Mouse (Mus musculus) embryo, embryonic 11 days (tissue): Measurements from ENCODE around the gene Khk.

ENCODE experiments used
- DNase-seq: peaks from one replicate; pipeline ENCODE4 v3.0.0-alpha.2; 2015

Khk gene

GRCm38 (mm10) chr5:30914101-30914635 lies 7.1 kb upstream of the Khk start:
- DNase-seq: peak; percentile 14

DNA sequence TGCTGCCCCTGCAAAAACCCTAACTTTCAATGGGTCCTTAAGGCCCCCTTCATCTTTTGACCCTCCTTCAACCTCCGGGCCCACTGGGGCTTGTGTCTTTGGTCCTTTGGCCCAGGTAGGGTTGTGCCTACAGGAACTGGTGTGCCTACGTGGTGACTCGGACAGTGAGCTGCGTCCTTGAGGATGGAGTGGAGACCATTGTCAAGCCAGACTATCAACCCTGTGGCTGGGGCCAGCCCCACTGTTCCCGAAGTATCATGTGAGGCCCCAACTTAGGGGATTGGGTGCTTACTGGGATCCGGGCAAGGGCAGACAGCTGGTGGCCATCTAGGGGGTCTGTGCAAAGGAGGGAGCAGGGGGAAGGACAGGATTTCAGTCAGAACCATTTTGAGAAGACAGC lies 6.4 kb upstream of the Khk start:
- no peak for DNase-seq

- DNase-seq: no peak
Observed at GRCm38 (mm10) chr5:30915456-30915855, 5.8 kb upstream of the Khk start.

DNA sequence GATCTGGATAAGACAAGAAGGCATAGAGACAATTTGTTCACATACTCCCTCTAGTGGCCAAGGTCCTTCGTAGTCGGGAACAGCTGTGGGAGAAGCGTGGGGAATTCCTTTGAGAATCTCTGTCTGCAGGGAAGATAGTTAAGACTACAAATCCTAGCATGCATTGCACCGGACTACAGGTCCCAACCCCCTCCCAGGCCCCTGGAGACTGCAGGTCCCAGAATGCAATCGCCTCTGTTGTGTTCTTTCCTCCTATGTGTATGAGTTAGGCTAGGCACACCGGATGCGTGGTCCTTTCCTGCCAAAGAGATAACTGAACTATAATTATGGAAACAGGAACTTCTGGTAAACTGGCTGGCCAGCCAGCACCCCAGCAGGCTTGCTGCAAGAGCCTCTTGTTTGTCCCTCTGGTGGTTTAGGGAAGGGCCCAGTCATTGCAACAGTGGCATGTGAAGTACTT lies 5.2 kb upstream of the Khk start:
- DNase-seq: peak; percentile 95

- no peak for DNase-seq
Observed at GRCm38 (mm10) chr5:30916841-30917240, 4.4 kb upstream of the Khk start.

DNA sequence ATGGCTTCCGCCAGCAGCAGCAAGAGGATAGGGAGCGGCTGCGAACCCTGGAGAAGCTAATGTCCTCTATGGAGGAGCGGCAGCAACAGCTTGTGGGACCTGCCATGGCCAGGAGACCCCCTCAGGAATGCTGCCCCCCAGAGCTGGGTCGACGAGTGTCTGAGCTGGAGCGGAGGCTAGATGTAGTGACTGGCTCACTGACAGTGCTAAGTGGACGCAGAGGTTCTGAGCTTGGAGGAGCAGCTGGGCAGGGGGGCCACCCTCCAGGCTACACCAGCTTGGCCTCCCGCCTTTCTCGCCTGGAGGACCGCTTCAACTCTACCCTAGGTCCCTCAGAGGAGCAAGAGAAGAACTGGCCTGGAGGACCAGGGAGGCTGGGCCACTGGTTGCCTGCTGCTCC lies 3.9 kb upstream of the Khk start:
- no peak for DNase-seq

DNA sequence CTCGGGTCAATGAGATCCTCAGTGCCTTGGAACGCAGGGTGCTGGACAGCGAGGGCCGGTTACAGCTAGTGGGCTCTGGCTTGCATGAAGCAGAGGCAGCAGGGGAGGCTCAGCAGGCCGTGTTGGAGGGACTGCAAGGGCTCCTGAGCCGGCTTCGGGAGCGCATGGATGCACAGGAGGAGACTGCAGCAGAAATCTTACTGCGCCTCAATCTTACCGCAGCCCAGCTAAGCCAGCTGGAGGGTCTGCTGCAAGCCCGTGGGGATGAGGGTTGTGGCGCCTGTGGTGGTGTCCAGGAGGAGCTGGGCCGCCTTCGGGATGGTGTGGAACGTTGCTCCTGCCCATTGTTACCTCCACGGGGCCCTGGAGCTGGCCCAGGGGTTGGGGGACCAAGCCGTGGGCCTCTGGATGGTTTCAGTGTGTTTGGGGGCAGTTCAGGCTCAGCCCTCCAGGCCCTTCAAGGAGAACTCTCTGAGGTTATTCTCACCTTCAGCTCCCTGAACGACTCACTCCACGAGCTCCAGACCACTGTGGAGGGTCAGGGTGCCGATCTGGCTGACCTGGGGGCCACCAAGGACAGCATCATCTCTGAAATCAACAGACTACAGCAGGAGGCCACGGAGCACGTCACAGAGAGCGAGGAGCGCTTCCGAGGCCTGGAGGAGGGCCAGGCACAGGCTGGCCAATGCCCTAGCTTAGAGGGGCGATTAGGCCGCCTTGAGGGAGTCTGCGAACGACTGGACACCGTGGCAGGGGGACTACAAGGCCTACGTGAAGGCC lies 3.1 kb upstream of the Khk start:
- no peak for DNase-seq

DNA sequence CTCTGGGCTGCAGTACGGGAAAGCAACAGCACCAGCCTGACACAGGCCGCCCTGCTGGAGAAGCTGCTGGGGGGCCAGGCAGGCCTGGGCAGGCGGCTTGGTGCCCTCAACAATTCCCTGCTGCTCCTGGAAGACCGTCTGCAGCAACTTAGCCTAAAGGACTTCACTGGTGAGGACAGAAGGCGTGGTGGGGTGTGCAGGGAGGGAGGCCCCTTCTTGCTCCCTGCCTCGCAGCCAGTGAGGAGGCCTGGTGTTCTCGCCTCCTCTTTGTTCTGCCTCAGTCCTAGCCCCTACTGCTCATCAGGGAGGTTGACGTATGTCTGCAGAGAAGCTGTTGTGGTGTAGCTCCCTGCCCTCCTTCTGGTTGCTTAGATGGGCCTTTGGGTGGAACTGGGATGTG lies 2.5 kb upstream of the Khk start:
- no peak for DNase-seq

GRCm38 (mm10) chr5:30919831-30920614 lies 1.2 kb upstream of the Khk start:
- no peak for DNase-seq

GRCm38 (mm10) chr5:30920621-30921020 lies 610 bp upstream of the Khk start:
- peak; percentile 10 for DNase-seq

DNA sequence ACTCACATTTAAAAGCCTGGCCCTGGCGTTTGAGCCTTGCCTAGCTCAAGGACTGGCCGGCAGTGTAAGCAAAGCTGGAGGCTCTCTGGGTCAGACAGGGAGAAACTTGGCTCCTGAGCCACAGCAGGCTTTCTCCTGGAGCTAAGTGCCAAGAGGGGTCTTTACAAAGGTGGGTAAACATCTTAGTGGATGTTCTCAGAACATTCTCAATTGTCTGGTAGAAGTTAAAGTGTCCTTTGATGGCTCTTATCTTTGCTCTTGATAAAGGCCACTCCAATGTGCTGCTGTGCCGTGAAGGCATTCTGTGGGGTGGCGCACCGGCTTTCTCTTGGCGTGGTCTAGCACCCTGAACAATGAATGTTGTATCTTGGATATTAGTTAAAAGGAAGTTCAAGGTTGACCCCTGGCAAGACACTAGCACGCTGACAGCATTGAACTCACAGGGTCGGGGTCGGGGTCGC lies 1.4 kb downstream of the Khk start:
- DNase-seq: no peak

GRCm38 (mm10) chr5:30923119-30923518 lies 1.9 kb downstream of the Khk start:
- DNase-seq: no peak

DNA sequence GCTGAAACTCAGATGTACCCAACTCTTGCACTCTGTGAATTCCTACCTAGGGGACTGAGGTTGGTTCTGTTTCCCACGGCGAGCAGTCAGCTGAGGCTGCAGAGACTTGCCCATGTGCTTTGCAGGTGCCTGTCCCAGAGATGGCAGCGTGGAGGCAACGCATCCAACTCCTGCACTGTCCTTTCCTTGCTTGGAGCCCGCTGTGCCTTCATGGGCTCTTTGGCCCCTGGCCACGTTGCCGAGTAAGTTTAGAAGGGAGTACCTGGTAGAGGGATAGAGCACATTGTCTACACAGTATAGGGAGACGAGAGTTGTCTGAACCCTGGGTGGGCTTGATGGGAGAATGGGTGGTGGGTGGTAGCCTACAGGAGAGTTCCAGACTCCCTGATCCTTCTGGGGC lies 3.4 kb downstream of the Khk start:
- DNase-seq: no peak

- DNase-seq: no peak
Observed at GRCm38 (mm10) chr5:30925217-30925616, 4.0 kb downstream of the Khk start.

DNA sequence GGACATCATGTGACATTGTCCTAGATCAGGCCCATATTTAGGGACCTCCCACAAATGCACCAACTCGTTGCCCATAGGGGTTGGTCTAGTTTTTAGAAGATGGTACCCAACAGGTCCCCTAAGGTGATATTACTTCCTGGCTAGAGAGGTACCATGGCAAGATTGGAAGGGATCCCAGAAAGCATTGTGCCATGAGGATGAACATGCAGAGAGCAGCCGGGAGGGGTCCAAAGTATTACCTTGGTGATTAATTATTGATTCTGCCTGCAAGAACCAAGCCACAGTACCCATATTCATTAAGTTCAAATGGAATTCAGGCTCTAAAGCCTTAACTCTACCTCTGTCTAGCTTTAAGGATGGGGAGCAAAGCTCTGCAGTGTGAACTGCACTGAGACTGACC lies 4.8 kb downstream of the Khk start:
- DNase-seq: no peak

DNA sequence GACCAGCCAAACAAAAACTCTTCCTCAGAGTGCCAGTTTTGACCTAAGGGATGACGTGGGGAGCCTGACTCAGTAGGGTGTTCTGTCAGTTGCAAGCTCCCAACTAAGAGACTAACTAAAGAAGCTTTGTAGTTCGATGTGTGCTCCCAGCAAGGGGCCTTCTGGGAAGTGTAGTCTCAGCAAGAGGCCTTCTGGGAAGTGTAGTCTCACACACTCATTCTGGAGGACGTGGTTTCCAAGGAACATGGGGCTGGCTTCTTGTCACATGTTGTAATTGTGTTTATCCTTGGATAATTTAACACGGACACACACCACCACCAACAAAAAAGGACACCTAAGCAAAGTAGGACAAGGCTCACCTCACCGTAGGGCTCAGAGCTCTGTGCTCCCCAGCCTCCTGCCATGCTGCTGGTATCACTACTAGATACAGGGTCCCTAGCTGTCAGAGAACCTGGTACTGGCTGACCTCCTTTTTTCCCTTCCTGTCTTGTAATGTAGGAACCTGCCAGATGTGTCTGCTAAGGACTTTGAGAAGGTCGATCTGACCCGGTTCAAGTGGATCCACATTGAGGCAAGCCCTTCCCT lies 6.8 kb downstream of the Khk start:
- DNase-seq: peak; percentile 52

GRCm38 (mm10) chr5:30930121-30930520 lies 8.9 kb downstream of the Khk start:
- DNase-seq: peak; percentile 79

- no peak for DNase-seq
Observed at GRCm38 (mm10) chr5:30930846-30931245, 9.6 kb downstream of the Khk start.

GRCm38 (mm10) chr5:30931378-30931777 lies 10.1 kb downstream of the Khk start:
- DNase-seq: no peak

GRCm38 (mm10) chr5:30933705-30934104 lies 12.5 kb downstream of the Khk start:
- no peak for DNase-seq

DNA sequence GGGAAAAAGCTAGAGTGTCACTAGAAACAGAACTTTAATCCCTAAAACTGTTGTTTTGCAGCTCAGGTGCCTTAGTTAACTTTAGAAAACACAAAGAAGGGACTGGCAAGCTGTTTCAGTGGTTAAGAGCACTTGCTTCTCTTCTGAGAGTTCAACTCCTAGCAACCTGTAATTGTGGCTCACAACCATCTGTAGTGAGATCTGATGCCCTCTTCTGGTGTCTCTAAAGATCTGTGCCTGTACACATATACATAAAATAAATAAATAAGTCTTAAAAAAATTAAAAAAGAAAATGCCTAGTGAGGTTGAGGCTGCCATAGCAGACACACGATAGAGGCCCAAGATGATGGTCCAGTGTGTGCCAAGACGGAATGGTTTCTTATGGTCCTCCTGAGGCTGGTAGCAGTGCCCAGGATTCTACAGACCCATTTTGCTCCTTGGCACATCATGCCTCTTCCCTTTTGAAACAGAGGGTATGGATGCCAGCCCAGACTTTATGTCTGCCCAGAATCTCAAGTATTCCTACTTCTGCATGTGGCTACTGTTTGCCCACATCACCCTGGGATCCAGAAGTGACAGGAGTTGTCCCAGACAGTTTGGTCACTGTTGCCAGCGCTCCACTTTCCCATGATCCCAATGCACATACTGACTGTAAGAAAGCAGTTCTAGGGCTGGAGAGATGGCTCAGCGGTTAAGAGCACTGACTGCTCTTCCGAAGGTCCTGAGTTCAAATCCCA lies 13.7 kb downstream of the Khk start:
- no peak for DNase-seq

- peak; percentile 20 for DNase-seq
Observed at GRCm38 (mm10) chr5:30943004-30943403, 21.8 kb downstream of the Khk start.

DNA sequence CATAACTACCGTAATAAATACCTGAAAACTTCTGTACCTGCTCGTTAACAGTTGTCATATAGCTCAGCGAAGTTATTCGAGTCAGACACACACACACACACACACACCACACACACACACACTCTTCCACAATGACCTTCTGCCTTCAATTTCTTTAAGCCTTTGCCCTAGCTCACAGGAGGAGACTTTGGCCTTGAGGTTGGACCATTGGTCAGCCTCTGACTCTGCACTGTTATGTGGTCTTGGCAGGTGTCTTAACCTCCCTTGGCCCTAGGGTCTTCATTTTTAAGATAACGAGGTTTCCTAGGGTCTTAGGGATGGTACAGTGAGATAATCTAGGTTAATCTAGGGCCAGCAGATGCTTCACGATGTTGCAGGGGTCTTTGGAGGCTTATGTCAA lies 23.1 kb downstream of the Khk start:
- DNase-seq: no peak
